Mouse (Mus musculus) left cerebral cortex, adult 2 months (tissue): ENCODE measurements around the gene Kcnj4. TPM values are rescaled to one million over a fixed set of nuclear protein-coding genes. Genes with fewer than 3 reads are reported as not detected.
"Not testable (repeated sequence)": the region's sequence is repeated elsewhere in the genome, so short reads cannot be mapped to it uniquely, and the experiment has no call there.

ENCODE experiments used
- DNase-seq, 2 experiments: peaks; one replicate each; pipeline ENCODE4 v3.0.0; 2021 to 2022; ENCODE audit warnings: low spot score in 2 of 2, mixed read lengths in 1 of 2; ENCODE audit errors: extremely low spot score in 1 of 2
- H3K27ac ChIP-seq: fragments of 200-600 bp; 2 replicates; pipeline ENCODE4 v1.8.1; 2022
- H3K4me3 ChIP-seq: fragments of 200-600 bp; 2 replicates; pipeline ENCODE4 v1.8.1; 2022
- CTCF ChIP-seq: fragments of 200-600 bp; IDR thresholded peaks from 2 replicates; pipeline ENCODE4 v1.8.1; 2022; ENCODE audit warnings: antibody characterized with exemption, mild to moderate bottlenecking, moderate library complexity
- intact Hi-C: fragments of 180-260 bp; cut with DNase I; formaldehyde crosslinking; loops from one replicate; pipeline ENCODE4 v1.15.1; 2025
- total RNA-seq, 2 experiments: library from RNA; stranded (reverse); gene quantifications; 2 replicates each; pipeline ENCODE4 v1.2.3; 2021

The Kcnj4 gene
- total RNA-seq, 2 experiments from 2014 or later, result 186 to 202 TPM

- intact Hi-C loops, result loop anchor here (5.0 kb wide), 1 partner anchor 134 kb away; the partner anchor contains the start of gene Dmc1
- Histone ChIP-seq H3K27ac (no peak overlapping the region), H3K4me3 (no peak overlapping the region)
- peak; percentile 32 for TF ChIP-seq CTCF
- DNase-seq, result no peak
These were observed 31.2 kb downstream of the Kcnj4 start for GRCm38 (mm10) chr15:79473638-79474355.

- peak; percentile 40 for TF ChIP-seq CTCF
- intact Hi-C loops, result loop anchor here (5.0 kb wide), 1 partner anchor 134 kb away; the partner anchor contains the start of gene Dmc1
- no peak overlapping the region for H3K4me3 ChIP-seq
- H3K27ac ChIP-seq, result no peak overlapping the region
- DNase-seq, result no peak
These were observed 32.0 kb downstream of the Kcnj4 start for GRCm38 (mm10) chr15:79473042-79473441.

DNA sequence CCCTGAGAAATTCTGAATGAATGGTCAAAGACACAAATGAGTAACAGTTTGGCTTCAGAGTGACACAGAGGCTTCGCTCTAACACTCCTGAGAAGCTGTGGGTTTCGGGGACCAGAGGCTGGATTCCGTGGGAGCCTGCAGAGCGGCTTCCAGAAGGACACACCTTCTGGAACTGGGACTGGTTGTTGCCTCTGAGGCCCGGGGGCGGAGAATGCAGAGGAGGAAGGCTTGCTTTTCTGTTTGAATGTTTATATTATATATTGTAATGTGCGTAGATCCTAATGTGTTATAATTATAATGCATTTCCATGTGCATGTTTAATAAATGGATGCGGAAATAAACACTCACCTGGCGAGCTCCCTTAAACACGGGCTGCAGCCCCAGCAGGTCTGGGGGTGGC lies 33.9 kb downstream of the Kcnj4 start:
- no peak overlapping the region for H3K4me3 ChIP-seq

GRCm38 (mm10) chr15:79470583-79470982 lies 34.5 kb downstream of the Kcnj4 start:
- no peak overlapping the region for H3K27ac ChIP-seq

More for the DNA sequence above, 33.9 kb downstream of the Kcnj4 start:
- no peak overlapping the region for H3K27ac ChIP-seq
- TF ChIP-seq CTCF, result no peak
- intact Hi-C loops, result loop anchor here (2.0 to 5.0 kb wide), 2 partner anchors 32 to 136 kb away; partner anchors contain the start of gene Dmc1
- DNase-seq, result peak in 1 of 2 experiments; percentile 53

GRCm38 (mm10) chr15:79469577-79469976 lies 35.5 kb downstream of the Kcnj4 start:
- no peak for TF ChIP-seq CTCF

More at GRCm38 (mm10) chr15:79470583-79470982, 34.5 kb downstream of the Kcnj4 start:
- TF ChIP-seq CTCF, result no peak
- no peak for DNase-seq
- no peak overlapping the region for H3K4me3 ChIP-seq
- intact Hi-C loops, result loop anchor here (2.0 to 5.0 kb wide), 2 partner anchors 32 to 137 kb away; partner anchors contain the start of gene Dmc1

DNA sequence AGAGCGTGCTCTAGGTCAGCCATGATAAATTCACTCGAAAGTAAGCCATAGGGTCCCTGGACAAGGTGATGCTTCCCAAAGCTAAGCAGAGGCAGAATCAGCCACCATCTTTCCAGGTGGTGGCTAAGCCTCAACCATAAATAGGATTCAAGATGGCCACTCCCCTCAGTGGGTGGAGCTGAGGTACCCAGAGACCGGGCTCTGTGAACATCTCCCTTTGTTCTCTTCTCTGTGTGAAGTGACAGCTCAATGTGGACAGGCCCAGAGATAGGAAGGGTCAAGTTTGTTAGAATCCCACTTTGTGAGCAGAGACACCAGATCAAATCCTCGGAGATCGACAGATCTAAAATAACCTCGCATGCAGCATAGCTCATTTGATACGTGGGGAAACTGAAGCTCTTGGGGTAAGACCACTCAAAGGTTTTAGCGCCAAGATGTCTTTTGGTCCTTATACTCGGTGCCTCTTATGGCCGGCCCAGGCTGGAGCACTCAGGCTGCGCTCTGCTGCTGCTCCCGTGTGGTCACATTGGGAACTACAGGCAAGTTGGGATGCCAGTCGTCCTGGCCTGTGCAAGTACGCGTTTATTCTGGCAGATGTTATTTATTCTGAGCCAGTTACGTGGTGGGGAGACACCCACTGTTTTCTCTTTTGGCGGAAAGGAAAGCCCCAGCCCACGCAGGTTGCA lies 38.3 kb downstream of the Kcnj4 start:
- intact Hi-C loops, result loop anchor here (1.0 to 5.0 kb wide), 3 partner anchors 64 to 223 kb away; partner anchors contain the start of gene Tmem184b
- Histone ChIP-seq H3K27ac (no peak overlapping the region), H3K4me3 (no peak overlapping the region)
- peak; percentile 83 to 90 for DNase-seq
- TF ChIP-seq CTCF, result peak; percentile 99

More at GRCm38 (mm10) chr15:79469577-79469976, 35.5 kb downstream of the Kcnj4 start:
- no peak for DNase-seq
- intact Hi-C loops, result loop anchor here (5.0 kb wide), 1 partner anchor 67 kb away; the partner anchor contains the start of gene Tmem184b
- H3K27ac ChIP-seq, result no peak overlapping the region
- H3K4me3 ChIP-seq, result no peak overlapping the region

DNA sequence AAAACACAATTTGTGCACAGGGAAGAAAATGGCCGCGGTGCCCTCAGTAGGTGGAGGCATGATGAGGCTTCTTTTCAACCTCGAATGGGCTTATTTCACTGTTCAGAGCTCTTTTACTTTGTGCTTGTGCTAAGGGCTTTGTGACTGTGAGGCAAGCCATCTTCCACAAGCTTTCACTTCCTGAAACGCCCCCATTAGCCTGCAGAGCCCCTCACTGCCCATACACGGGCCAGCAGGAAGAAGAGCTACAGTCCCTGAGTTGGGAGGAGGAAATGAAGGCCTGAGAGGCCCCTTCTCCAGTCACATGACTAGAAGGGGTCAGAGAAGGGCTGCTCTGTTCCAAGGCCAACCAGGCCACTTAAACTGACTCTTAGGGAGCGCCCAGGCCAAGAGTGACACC lies 48.5 kb downstream of the Kcnj4 start:
- DNase-seq, result no peak
- H3K4me3 ChIP-seq, result no peak overlapping the region
- intact Hi-C loops, result no loop called here
- H3K27ac ChIP-seq, result no peak overlapping the region
- TF ChIP-seq CTCF, result no peak

DNA sequence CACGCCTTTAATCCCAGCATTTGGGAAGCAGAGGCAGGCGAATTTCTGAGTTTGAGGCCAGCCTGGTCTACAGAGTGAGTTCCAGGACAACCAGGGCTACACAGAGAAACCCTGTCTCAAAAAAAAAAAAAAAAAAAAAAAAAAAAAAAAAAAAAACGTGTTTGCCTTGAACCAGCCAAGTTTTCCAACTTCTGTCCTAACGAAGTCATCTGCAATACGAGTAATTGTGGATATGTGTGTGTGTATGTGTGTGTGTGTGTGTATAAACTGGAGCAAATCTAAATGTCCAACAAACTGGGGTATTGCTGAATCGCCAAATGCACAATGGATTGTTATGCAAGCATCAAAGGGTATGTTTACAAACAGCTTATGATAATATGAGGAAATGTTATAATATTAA lies 48.9 kb downstream of the Kcnj4 start:
- intact Hi-C loops, DNase-seq, H3K4me3 ChIP-seq, H3K27ac ChIP-seq: not testable (repeated sequence)

- peak in 1 of 2 experiments; percentile 47 for DNase-seq
- H3K27ac ChIP-seq, result no peak within 1 kb of the TSS
- peak within 1 kb of the TSS; percentile 30 for H3K4me3 ChIP-seq
- intact Hi-C loops, result no loop called here
- TF ChIP-seq CTCF, result no peak
These were observed 49.8 kb downstream of the Kcnj4 start, which contains the start of gene Csnk1e for GRCm38 (mm10) chr15:79455106-79455810. Gene Csnk1e, minus strand, starts transcription at chr15:79455566.

DNA sequence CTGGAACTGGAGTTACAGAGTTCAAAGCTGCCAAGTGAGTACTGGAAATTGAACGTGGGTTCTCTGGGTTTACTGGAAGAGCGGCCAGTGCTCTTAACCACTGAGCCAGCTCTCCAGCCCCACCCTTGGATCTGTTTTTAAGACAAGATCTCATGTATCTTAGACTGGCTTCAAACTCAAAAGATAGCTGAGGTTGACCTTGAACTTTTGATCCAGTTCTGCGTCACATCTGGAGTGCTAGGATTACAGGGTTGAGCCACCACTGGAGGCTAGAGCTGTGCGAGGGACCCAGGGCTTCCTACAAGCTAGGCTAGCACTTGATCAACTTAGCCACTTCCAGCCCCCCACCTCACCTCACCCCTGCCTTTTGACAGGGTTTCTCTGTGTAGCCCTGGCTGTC lies 51.2 kb downstream of the Kcnj4 start:
- DNase-seq, result no peak
- Histone ChIP-seq H3K27ac (no peak overlapping the region), H3K4me3 (no peak overlapping the region)
- TF ChIP-seq CTCF, result no peak
- intact Hi-C loops, result loop anchor here (5.0 kb wide), 1 partner anchor 192 kb away; no protein-coding TSS in a partner anchor

GRCm38 (mm10) chr15:79448041-79448440 lies 57.0 kb downstream of the Kcnj4 start:
- Histone ChIP-seq H3K4me3 (no peak overlapping the region), H3K27ac (no peak overlapping the region)
- intact Hi-C loops, result no loop called here
- no peak for DNase-seq
- TF ChIP-seq CTCF, result no peak
